Mouse (Mus musculus) forebrain, embryonic 13.5 days (tissue): Measurements from ENCODE around the gene Gm19935. TPM values are rescaled to one million over a fixed set of nuclear protein-coding genes. Genes with fewer than 3 reads are reported as not detected.

Source experiments
- ATAC-seq: fragments of 200-750 bp; cut with Nextera tagmentation; 2 replicates; pipeline ENCODE4 v1.8.0; 2017
- H3K27ac ChIP-seq: fragments of 300-500 bp; sonication (generic); 2 replicates; pipeline ENCODE4 v1.5.1; 2015; ENCODE audit warnings: inconsistent platforms, mild to moderate bottlenecking, moderate library complexity
- H3K27me3 ChIP-seq: fragments of 300-500 bp; sonication (generic); 2 replicates; pipeline ENCODE4 v1.6.1; 2015; ENCODE audit warnings: mild to moderate bottlenecking, inconsistent platforms
- H3K36me3 ChIP-seq: fragments of 300-500 bp; sonication (generic); 2 replicates; pipeline ENCODE4 v1.6.1; 2015; ENCODE audit warnings: mild to moderate bottlenecking, inconsistent platforms; ENCODE audit not compliant: poor library complexity, severe bottlenecking
- H3K4me1 ChIP-seq: fragments of 300-500 bp; sonication (generic); 2 replicates; pipeline ENCODE4 v1.6.1; 2015; ENCODE audit warnings: inconsistent platforms
- H3K4me2 ChIP-seq: fragments of 300-500 bp; sonication (generic); 2 replicates; pipeline ENCODE4 v1.6.1; 2015; ENCODE audit warnings: inconsistent platforms, mild to moderate bottlenecking, moderate library complexity
- H3K4me3 ChIP-seq: fragments of 300-500 bp; sonication (generic); 2 replicates; pipeline ENCODE4 v1.5.1; 2015; ENCODE audit warnings: mild to moderate bottlenecking, inconsistent platforms
- H3K9ac ChIP-seq: fragments of 300-500 bp; sonication (generic); 2 replicates; pipeline ENCODE4 v1.6.1; 2015; ENCODE audit warnings: mild to moderate bottlenecking, inconsistent platforms
- H3K9me3 ChIP-seq: fragments of 300-500 bp; sonication (generic); replicated peaks from 2 replicates; pipeline ENCODE4 v1.6.1; 2016; ENCODE audit warnings: inconsistent platforms
- WGBS: fragments of 180-500 bp; shearing (Covaris S2); methylation state at CpG from one replicate; pipeline ENCODE4 v1.1.7; 2015; 5-methylcytosine and 5-hydroxymethylcytosine counted together
- microRNA-seq: library from miRNA; unstranded; fragments of <30 nt; microRNA quantifications from one replicate; pipeline ENCODE4, GENCODE M21; 2016
- polyA plus RNA-seq: library from polyadenylated mRNA; unstranded; fragments of >200 nt; fragmentation: Nextera tagmentation; extraction: Ambion mirVana; gene quantifications from 2 replicates; pipeline ENCODE4 v1.2.1, GENCODE M21; 2015

Gm19935 gene
- polyA plus RNA-seq, 1 experiment from 2014 or later: not detected

DNA sequence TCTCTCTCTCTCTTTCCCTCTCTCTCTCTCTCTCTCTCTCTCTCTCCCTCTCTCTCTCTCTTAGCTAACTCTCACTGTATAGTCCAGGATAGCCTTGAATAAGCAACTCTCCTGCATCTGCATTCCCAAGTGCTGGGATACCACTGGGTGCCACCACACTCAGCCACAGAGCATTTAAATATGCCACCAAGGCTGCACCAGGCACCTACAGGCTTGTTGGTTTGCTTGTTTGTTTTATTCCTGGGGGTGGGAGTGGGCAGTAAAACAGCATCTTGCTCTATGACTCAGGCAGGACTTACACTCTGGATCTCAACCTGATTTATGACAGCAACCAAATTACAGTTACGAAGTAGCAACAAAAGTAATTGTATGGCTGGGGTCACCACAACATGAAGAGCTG, 25.6 kb downstream of the Gm19935 start:
- 92% methylated on average over 1 of the region's 1 CpGs for WGBS
- Histone ChIP-seq H3K4me3 (no peak overlapping the region), H3K27me3 (no peaks in the 10 kb centered on the region), H3K4me1 (0 out of 2 replicates have a peak, but pooled peaks cover 9% of the 10 kb centered on the region), H3K9me3 (no peaks in the 10 kb centered on the region), H3K27ac (no peak overlapping the region), H3K4me2 (no peak overlapping the region), H3K36me3 (no peaks in the 10 kb centered on the region), H3K9ac (no peak overlapping the region)
- no peak for ATAC-seq

- Histone ChIP-seq H3K27ac (no peak overlapping the region), H3K4me1 (no peaks in the 10 kb centered on the region), H3K4me3 (no peak overlapping the region), H3K9me3 (peaks cover 8% of the 10 kb centered on the region; the same call in 1 of the 2 replicates), H3K4me2 (no peak overlapping the region), H3K27me3 (no peaks in the 10 kb centered on the region), H3K36me3 (no peaks in the 10 kb centered on the region), H3K9ac (no peak overlapping the region)
- ATAC-seq: no peak
- 78% methylated on average over 5 of the region's 5 CpGs for WGBS
Observed at GRCm38 (mm10) chr8:90769791-90770190, 47.4 kb downstream of the Gm19935 start.

Small RNAs within 50 kb of the gene (microRNA-seq; reads per million reads assigned to microRNA genes)
- gene Gm44382: not detected

Other genes starting within 250 kb of the Gm19935 start
- gene Chd9, start 11.0 kb upstream of the Gm19935 start, polyA plus RNA-seq: 77.0 and 85.2 TPM in 2 replicates